Mouse (Mus musculus) induced T-regulatory cell, adult 2 months (primary cell): ENCODE results near the gene Hes2.

Source experiments
- DNase-seq: peaks from one replicate; pipeline ENCODE4 v3.0.0-alpha.2; 2012; ENCODE audit warnings: low read depth

Hes2 gene

GRCm38 (mm10) chr4:152159285-152159678, 615 bp downstream of the Hes2 start:
- no peak for DNase-seq

GRCm38 (mm10) chr4:152160748-152161147, 2.1 kb downstream of the Hes2 start:
- DNase-seq: no peak

- DNase-seq: no peak
These were observed 2.9 kb downstream of the Hes2 start for GRCm38 (mm10) chr4:152161601-152162000.

GRCm38 (mm10) chr4:152162748-152163147, 4.1 kb downstream of the Hes2 start:
- DNase-seq: no peak

GRCm38 (mm10) chr4:152165036-152165931, 6.6 kb downstream of the Hes2 start:
- peak; percentile 77 for DNase-seq

GRCm38 (mm10) chr4:152168052-152168451, 9.4 kb downstream of the Hes2 start:
- no peak for DNase-seq

- DNase-seq: no peak
These were observed 10.4 kb downstream of the Hes2 start for GRCm38 (mm10) chr4:152169103-152169502.

GRCm38 (mm10) chr4:152170286-152170685, 11.6 kb downstream of the Hes2 start:
- no peak for DNase-seq

- DNase-seq: peak; percentile 67
These were observed 12.9 kb downstream of the Hes2 start for GRCm38 (mm10) chr4:152171543-152171942.

- DNase-seq: peak; percentile 92
These were observed 14.4 kb downstream of the Hes2 start for GRCm38 (mm10) chr4:152173041-152173440.

GRCm38 (mm10) chr4:152173956-152174355, 15.3 kb downstream of the Hes2 start:
- DNase-seq: no peak

- DNase-seq: no peak
These were observed 18.0 kb downstream of the Hes2 start for GRCm38 (mm10) chr4:152176638-152177037.

GRCm38 (mm10) chr4:152177174-152177536, 18.5 kb downstream of the Hes2 start:
- DNase-seq: no peak

GRCm38 (mm10) chr4:152177537-152178343, 19.1 kb downstream of the Hes2 start, which contains the start of gene Acot7:
Gene Acot7 (plus strand): TSS chr4:152178134.
- DNase-seq: peak; percentile 95

- no peak for DNase-seq
These were observed 19.7 kb downstream of the Hes2 start for GRCm38 (mm10) chr4:152178344-152178864.

GRCm38 (mm10) chr4:152178916-152179705, 20.4 kb downstream of the Hes2 start:
- peak; percentile 73 for DNase-seq

- no peak for DNase-seq
These were observed 21.4 kb downstream of the Hes2 start for GRCm38 (mm10) chr4:152179946-152180660.

- no peak for DNase-seq
These were observed 23.5 kb downstream of the Hes2 start for GRCm38 (mm10) chr4:152182205-152182604.

GRCm38 (mm10) chr4:152184353-152185035, 25.8 kb downstream of the Hes2 start:
- peak; percentile 71 for DNase-seq

GRCm38 (mm10) chr4:152185137-152185509, 26.5 kb downstream of the Hes2 start:
- peak; percentile 82 for DNase-seq
